Mouse (Mus musculus) activated CD4-positive, CD25-positive, alpha-beta regulatory T cell, adult 4 months (primary cell): ENCODE results near the gene Klf9. TPM values are rescaled to one million over a fixed set of nuclear protein-coding genes. Genes with fewer than 3 reads are reported as not detected.

Experiments used
- polyA plus RNA-seq, 2 experiments: library from polyadenylated mRNA; unstranded; fragments of 100-300 nt; shearing (Covaris generic); gene quantifications; one replicate each; pipeline ENCODE4 v1.2.1; 2017

Gene Klf9
- polyA plus RNA-seq, 2 experiments from 2014 or later, result 1.7 to 2.8 TPM

Other genes with a start within 250 kb of the Klf9 start
- gene Smc5, start 132.7 kb downstream of the Klf9 start, polyA plus RNA-seq, result 10 to 100 TPM; 30.6 to 31.5 TPM